In the genomic region with DNA sequence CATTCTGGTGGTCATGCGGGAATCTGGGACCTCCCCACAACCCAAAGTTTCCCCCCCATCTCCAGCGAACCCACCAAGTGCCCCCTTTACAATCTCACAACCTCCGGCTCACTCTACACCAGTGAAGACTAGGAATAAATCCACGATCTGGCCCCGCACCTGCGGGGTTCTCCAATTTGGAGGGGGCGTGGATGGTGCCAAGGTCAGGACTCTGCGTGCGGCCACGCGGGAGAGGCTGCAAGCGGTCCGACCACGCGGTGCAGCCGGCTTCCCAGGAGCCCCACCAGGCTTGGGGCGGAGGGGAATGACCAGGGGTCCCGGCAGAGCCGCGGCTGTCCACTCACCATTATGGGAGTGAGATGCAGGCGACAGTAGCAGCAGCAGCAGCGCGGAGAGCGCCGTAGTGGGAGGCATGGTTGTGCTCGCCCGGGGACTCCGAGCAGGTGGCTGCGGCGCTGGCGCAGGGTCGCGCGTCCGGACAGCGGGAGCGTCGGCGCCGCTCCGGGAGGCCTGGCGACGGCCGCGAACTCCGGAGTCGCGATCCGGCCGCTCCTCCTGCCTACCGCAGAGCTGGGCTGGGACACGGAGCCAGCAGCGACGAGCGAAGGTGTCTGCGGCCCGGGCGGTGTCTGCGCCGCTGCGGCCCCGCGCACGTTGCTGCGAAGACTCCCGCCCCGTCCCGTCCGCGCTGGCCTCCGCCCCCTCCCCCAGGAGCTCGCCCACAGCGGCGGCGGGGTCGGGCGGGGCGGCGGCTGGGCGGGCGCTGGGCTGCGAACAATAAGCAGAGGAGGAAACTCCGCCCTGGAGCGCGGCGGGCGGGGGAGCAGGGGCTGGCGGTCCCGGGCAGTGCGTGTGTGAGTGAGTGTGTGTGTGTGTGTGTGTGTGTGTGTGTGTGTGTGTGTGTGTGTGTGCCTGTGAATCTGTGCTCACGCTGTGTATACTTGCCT, we compare ENCODE assay signal across 8 mouse cellular contexts. TPM values are rescaled to one million over a fixed set of nuclear protein-coding genes. Genes with fewer than 3 reads are reported as not detected.
DNase-seq lines count a peak whose midpoint lies in the region; ATAC-seq lines count a peak whose summit lies in the region.

A gene (minus strand): TSS at position 747 of the 947 bp plus-strand sequence.

- DNase-seq in adrenal gland, adult 2 months: peak; percentile 91
- peak; percentile 89 for DNase-seq in embryo, embryonic 10.5 days (ENCODE audit: low spot score)
- DNase-seq in heart, adult 18-20 months: peak; percentile 85 to 90
- peak; percentile 67 for DNase-seq in kidney, adult 11 months
- peak; percentile 90 for DNase-seq in midbrain, embryonic 14.5 days
- DNase-seq in spleen, adult 18-20 months: peak; percentile 24 to 37

- H3K9ac ChIP-seq in limb, embryonic 13.5 days: peak within 1 kb of the TSS; percentile 64
- H3K9ac ChIP-seq in midbrain, embryonic 14.5 days (replicated peaks; ENCODE audit: low read length): peak within 1 kb of the TSS; percentile 87

- H3K9me3 ChIP-seq in limb, embryonic 13.5 days: no peaks in the 10 kb centered on the region
- no peaks in the 10 kb centered on the region for H3K9me3 ChIP-seq in midbrain, embryonic 14.5 days (ENCODE audit: control insufficient read depth, low read length)

- peak within 1 kb of the TSS; percentile 61 for H3K4me3 ChIP-seq in limb, embryonic 13.5 days
- peak within 1 kb of the TSS; percentile 77 for H3K4me3 ChIP-seq in midbrain, embryonic 14.5 days (replicated peaks; ENCODE audit: low read depth, low read length)

- H3K27ac ChIP-seq in limb, embryonic 13.5 days: no peak within 1 kb of the TSS
- peak within 1 kb of the TSS; percentile 66 for H3K27ac ChIP-seq in midbrain, embryonic 14.5 days (replicated peaks; ENCODE audit: low read depth, low read length)

- no peaks in the 10 kb centered on the region for H3K36me3 ChIP-seq in limb, embryonic 13.5 days
- no peaks in the 10 kb centered on the region for H3K36me3 ChIP-seq in midbrain, embryonic 14.5 days (ENCODE audit: control insufficient read depth, insufficient read depth, low read length)

- under 1% methylated on average over 73 of the region's 91 CpGs for WGBS in limb, embryonic 13.5 days
- under 1% methylated on average over 89 of the region's 91 CpGs for WGBS in midbrain, embryonic 14.5 days

- peak within 1 kb of the TSS; percentile 91 for H3K4me2 ChIP-seq in limb, embryonic 13.5 days (replicated peaks)
- H3K4me2 ChIP-seq in midbrain, embryonic 14.5 days (ENCODE audit: low read length): peak within 1 kb of the TSS; percentile 91

- peaks cover 97% of the 10 kb centered on the region for H3K27me3 ChIP-seq in limb, embryonic 13.5 days
- H3K27me3 ChIP-seq in midbrain, embryonic 14.5 days (ENCODE audit: control insufficient read depth, insufficient read depth, low read length): no peaks in the 10 kb centered on the region

- H3K4me1 ChIP-seq in limb, embryonic 13.5 days: peaks cover 31% of the 10 kb centered on the region
- H3K4me1 ChIP-seq in midbrain, embryonic 14.5 days (ENCODE audit: control insufficient read depth, insufficient read depth, low read length): peaks cover 35% of the 10 kb centered on the region

- peak; percentile 83 for ATAC-seq in limb, embryonic 13.5 days (ENCODE audit: low FRiP score, low read depth)
- peak; percentile 92 for ATAC-seq in midbrain, embryonic 14.5 days (ENCODE audit: low FRiP score, low TSS enrichment)
- no peak for ATAC-seq in erythroid progenitor cell, adult 5-6 weeks (replicated peaks; ENCODE audit: low FRiP score, poor library complexity, severe bottlenecking)

RNA-seq across cellular contexts. Expression of the gene that starts here (rescaled TPM):
- total RNA-seq in adrenal gland, adult 2 months (2021): 10 to 100 TPM; 41.9 to 80.4 TPM
- 50.3 and 56.3 TPM in 2 replicates for polyA plus RNA-seq in adrenal gland, adult 2 months (2012; rRNA removed)
- total RNA-seq in heart, adult 18-20 months (2021): 10 to 100 TPM; 54.1 to 56.9 TPM
- 6.5 and 7.4 TPM in 2 replicates for polyA plus RNA-seq in limb, embryonic 13.5 days (2015; fragmentation: Nextera tagmentation; extraction: Ambion mirVana)
- polyA plus RNA-seq in midbrain, embryonic 14.5 days (2014; fragmentation: Nextera tagmentation; extraction: Ambion mirVana): 6.7 and 10.3 TPM in 2 replicates
- not detected in 2 replicates for total RNA-seq in erythroid progenitor cell, adult 5-6 weeks (2015; ENCODE audit: low replicate concordance)
- not detected in 2 replicates for total RNA-seq in erythroid progenitor cell, adult 5-6 weeks (2017; ENCODE audit: low replicate concordance)

Comparison
In these comparisons a context has a peak if more than half of its experiments do, and no peak if none do; other contexts are left out.
1. RNA of the gene that starts here (total RNA-seq): 41.9 to 80.4 TPM in adrenal gland, adult 2 months and 54.1 to 56.9 TPM in heart, adult 18-20 months; not detected in erythroid progenitor cell, adult 5-6 weeks; every median in the first group is over 10 times any median in the second.
2. DNase-seq: peak in every context shown above with its lines; median percentile 91 in adrenal gland, adult 2 months; 90 in midbrain, embryonic 14.5 days; 89 in embryo, embryonic 10.5 days; 88 in heart, adult 18-20 months; 67 in kidney, adult 11 months; 30 in spleen, adult 18-20 months.